Mouse (Mus musculus) layer of hippocampus, adult 6 months (tissue): ENCODE measurements around the gene Krt79. TPM values are rescaled to one million over a fixed set of nuclear protein-coding genes. Genes with fewer than 3 reads are reported as not detected.

ENCODE experiments used
- long read RNA-seq, 2 experiments: library from polyadenylated mRNA; unstranded; transcript quantifications; one replicate each; pipeline ENCODE4 v2.0.0; 2019 to 2020
- microRNA-seq: library from miRNA; unstranded; fragments of <30 nt; microRNA quantifications from one replicate; pipeline ENCODE4 v1.2.0, GENCODE M21; 2020
- polyA plus RNA-seq: library from polyadenylated mRNA; unstranded; fragments of <200 nt; fragmentation: Nextera tagmentation; gene quantifications from 2 replicates; pipeline ENCODE4 v1.2.3, GENCODE M21; 2021

Gene Krt79
- polyA plus RNA-seq = 0.67 and 0.80 TPM in 2 replicates
- long read RNA-seq, experiment 1, partial matches to known transcripts = 2 of 2 reads
- long read RNA-seq, experiment 1, other reads (novel, unspliced or antisense) = 0 of 2 reads
- long read RNA-seq, experiment 2, partial matches to known transcripts = 0 of 1 reads
- long read RNA-seq, experiment 2, other reads (novel, unspliced or antisense) = 1 of 1 reads

DNA sequence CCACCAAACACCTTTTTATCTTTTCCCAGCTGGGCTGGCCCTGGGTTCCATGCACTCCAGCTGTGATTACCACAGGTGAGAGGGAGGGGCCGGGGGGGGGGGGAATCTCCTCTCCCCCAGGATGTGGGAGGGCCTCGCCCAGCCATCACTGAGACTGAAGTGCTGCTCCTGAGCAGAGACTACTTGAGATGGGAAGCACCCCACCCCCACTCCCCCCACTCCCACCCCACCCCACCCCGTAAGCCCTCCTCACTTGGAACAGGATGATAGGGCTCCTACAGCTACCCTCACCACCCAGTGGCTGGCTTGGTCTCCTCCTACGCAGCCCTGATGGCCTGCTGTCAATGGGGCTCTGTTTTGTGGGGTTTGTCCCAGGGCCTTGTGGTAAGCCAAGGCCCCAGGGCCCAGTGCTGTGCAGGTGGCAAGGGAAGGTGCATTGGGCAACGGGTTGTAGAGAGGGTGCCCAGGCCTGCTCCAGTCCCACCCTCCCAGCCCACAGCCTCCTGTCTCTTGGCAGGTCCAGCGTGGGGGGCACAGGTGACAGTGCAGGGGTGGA lies at the start of gene Krt79:
Gene Krt79, minus strand, starts transcription at position 51 of the 556 bp plus-strand sequence.

DNA sequence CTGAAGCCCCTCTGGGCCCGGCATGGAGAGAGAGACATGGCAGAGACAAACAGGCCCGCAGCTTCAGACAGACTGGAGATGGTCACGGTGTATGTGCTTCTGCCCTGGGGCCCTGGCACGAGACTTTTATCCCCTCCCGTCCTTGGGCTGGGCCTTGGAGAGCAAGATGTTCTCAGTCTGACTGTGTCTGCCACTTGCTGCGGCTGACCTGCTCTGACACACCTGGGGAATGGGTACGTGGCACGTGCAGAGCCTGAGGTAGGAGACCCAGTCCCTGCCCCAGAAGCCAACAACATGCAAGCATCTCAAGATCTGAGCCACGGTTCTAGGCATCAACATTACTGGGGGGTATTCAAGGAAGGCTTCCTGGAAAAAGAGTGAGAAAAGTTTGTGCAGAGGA lies 14.1 kb upstream of the Krt79 start, which contains the start of gene Krt78:
Gene Krt78, minus strand, starts transcription at position 101 of the 400 bp plus-strand sequence.

DNA sequence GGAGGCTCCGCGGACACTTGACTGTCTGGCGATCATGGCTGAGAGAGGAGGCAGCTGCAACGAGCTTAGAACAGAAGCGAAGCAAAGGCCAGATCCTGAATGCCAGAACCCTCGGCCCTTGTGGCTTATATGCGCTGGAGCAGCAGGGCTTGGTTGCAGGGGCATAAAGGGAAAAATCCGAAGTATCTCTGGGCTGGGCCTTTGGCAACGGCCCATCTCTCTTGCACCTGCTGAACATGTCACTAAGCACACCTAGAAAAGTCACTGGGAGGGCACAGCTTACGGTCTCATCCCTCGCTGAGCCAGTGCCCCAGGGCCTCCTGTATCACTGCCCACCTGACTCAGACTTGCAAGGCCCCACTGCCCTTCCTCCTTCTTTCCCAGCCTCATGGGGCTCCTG lies 15.5 kb downstream of the Krt79 start, which contains the start of gene Krt4:
Gene Krt4, minus strand, starts transcription at position 101 of the 400 bp plus-strand sequence.

DNA sequence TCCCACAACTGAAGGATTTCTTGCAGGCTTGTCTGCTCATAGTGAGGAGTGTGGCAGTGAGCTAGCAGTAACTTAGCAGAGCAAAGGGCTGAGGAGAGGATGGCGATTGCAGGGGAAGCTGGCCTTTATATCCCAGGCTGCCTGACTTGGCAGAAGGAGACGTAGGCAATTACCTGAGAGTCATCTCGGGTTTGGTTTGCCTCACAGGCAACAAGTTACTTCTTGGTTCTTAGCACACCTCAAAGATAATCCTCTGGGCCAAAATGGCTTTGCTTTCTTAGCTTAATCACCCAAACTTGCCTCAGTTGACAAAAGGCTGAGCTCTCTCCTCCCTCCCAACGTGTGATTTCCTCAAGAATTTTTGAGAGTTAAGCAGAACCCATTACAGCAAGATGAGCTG lies 47.3 kb downstream of the Krt79 start, which contains the start of gene Krt76:
Gene Krt76, minus strand, starts transcription at position 101 of the 400 bp plus-strand sequence.

Small RNA genes within 50 kb of the gene (microRNA-seq; reads per million reads assigned to microRNA genes)
- gene Gm44356 = not detected

Other genes with a start within 250 kb of the Krt79 start
- gene Krt6a, start 246.0 kb downstream of the Krt79 start, polyA plus RNA-seq = not detected in 2 replicates
- gene Krt5, start 227.4 kb downstream of the Krt79 start, polyA plus RNA-seq = 0.38 and 0.46 TPM in 2 replicates
- gene Krt71, start 197.2 kb downstream of the Krt79 start, polyA plus RNA-seq = not detected in 2 replicates
- gene Krt72, start 153.9 kb downstream of the Krt79 start, polyA plus RNA-seq = not detected in 2 replicates
- gene Krt73, start 138.0 kb downstream of the Krt79 start, polyA plus RNA-seq = 3.9 and 4.0 TPM in 2 replicates
- gene Krt2, start 122.2 kb downstream of the Krt79 start, polyA plus RNA-seq = 0.48 and 1.0 TPM in 2 replicates
- 5.6 and 6.0 TPM in 2 replicates for gene Krt1, start 89.5 kb downstream of the Krt79 start, polyA plus RNA-seq
- 4.4 and 4.5 TPM in 2 replicates for gene Krt77, start 70.6 kb downstream of the Krt79 start, polyA plus RNA-seq
- not detected in 2 replicates for gene Krt76, start 47.4 kb downstream of the Krt79 start, polyA plus RNA-seq
- gene Krt4, start 15.6 kb downstream of the Krt79 start, polyA plus RNA-seq = not detected in 2 replicates
- not detected in 2 replicates for gene Krt78, start 14.0 kb upstream of the Krt79 start, polyA plus RNA-seq
- 0.53 and 5.4 TPM in 2 replicates for gene Krt8, start 64.2 kb upstream of the Krt79 start, polyA plus RNA-seq
- 2.5 and 32.1 TPM in 2 replicates for gene Krt18, start 87.9 kb upstream of the Krt79 start, polyA plus RNA-seq
- gene Eif4b, start 133.4 kb upstream of the Krt79 start, polyA plus RNA-seq = 60.8 and 64.7 TPM in 2 replicates
- gene Tns2, start 160.1 kb upstream of the Krt79 start, polyA plus RNA-seq = 3.7 and 6.3 TPM in 2 replicates
- 24.4 and 24.7 TPM in 2 replicates for gene Spryd3, start 195.9 kb upstream of the Krt79 start, polyA plus RNA-seq
- gene Igfbp6, start 204.0 kb upstream of the Krt79 start, polyA plus RNA-seq = 43.5 and 48.0 TPM in 2 replicates
- not detected in 2 replicates for gene Soat2, start 210.2 kb upstream of the Krt79 start, polyA plus RNA-seq